18 mouse cellular contexts compared by ENCODE assay signal in the genomic region with DNA sequence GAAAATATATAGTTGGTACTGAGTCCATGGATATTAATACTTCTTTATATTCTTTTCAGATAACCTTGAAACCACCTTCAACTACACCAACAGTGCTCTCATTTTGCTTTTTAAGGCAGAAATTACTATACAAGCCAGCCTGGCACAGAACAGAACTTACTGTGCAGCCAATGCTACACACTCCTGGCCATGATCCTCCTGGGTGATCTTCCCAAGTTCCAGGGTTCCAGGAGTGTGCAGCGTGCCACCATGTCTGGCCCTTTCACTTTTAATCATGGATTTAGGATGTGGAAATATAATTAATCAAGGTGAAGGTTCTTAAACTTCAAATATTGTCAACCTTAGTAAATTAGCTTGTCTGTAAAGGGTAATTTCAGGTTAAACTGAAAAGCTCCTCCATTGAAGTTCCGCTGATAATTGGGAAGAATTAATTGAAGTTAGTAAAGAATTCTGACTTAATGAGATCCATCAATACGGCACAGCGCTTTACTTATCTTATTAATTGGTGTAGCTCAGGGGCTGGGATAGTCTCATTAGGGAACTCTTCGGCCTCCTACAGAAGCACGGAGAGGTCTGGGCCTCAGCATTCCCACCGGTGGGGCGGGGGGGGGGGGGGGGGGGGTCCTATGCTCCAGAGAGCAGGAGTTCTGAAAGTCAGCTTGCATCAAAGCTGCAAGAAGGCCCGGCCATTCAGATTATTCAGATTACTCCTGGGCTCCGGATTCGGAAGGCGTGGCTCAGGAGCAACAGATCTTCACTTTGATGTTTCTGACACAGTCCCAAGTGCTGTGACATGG.
A peak's percentile ranks its signal among the peaks of the same experiment; 100 is the strongest.
DNase-seq lines count a peak whose midpoint lies in the region; ATAC-seq lines count a peak whose summit lies in the region.
"Had no signal": no experiment of that assay in that cellular context is flagged by ENCODE, and none has a peak within 500 bp of the region (broad histone marks: within the 10 kb centered on the region; RNA-seq: fewer than 3 reads in every experiment).

No protein-coding gene starts in this region.

- no peaks in the 10 kb centered on the region for H3K36me3 ChIP-seq in embryonic facial prominence, embryonic 14.5 days (ENCODE audit: control insufficient read depth, insufficient read depth, low read length)
- no peaks in the 10 kb centered on the region for H3K36me3 ChIP-seq in midbrain, embryonic 13.5 days
- no peaks in the 10 kb centered on the region for H3K36me3 ChIP-seq in liver, embryonic 12.5 days
- H3K36me3 ChIP-seq: kidney, embryonic 15.5 days had no signal

- peaks cover 11% of the 10 kb centered on the region; the same call in 1 of the 2 replicates for H3K4me1 ChIP-seq in embryonic facial prominence, embryonic 14.5 days (ENCODE audit: control insufficient read depth, insufficient read depth, low read length)
- peaks cover 29% of the 10 kb centered on the region for H3K4me1 ChIP-seq in midbrain, embryonic 13.5 days (replicated peaks)
- no peaks in the 10 kb centered on the region for H3K4me1 ChIP-seq in liver, embryonic 12.5 days

- ATAC-seq in embryonic facial prominence, embryonic 14.5 days (ENCODE audit: low read depth), result peak; percentile 63; the same call in 1 of the 2 replicates
- peak; percentile 74 for ATAC-seq in midbrain, embryonic 13.5 days
- ATAC-seq in liver, embryonic 12.5 days, result no peak
- no peak for ATAC-seq in cerebellum, adult (ENCODE audit: insufficient number of reproducible peaks, low FRiP score, low TSS enrichment)
- ATAC-seq: CD4-positive, CD25-positive, alpha-beta regulatory T cell, adult 4 months had no signal

- no peaks in the 10 kb centered on the region for H3K9me3 ChIP-seq in embryonic facial prominence, embryonic 14.5 days (ENCODE audit: control insufficient read depth, low read length)
- H3K9me3 ChIP-seq in midbrain, embryonic 13.5 days, result no peaks in the 10 kb centered on the region
- no peaks in the 10 kb centered on the region for H3K9me3 ChIP-seq in liver, embryonic 12.5 days (replicated peaks)
- H3K9me3 ChIP-seq: kidney, embryonic 15.5 days had no signal

- DNase-seq in embryo, embryonic 10 days (ENCODE audit: low spot score), result peak; percentile 10
- DNase-seq in embryo, embryonic 9.5 days (ENCODE audit: extremely low spot score), result no peak
- peak; percentile 47 for DNase-seq in ES-CJ7 (ENCODE audit: low read depth, low spot score)
- DNase-seq in embryonic facial prominence, embryonic 14.5 days (ENCODE audit: low spot score), result peak; percentile 25
- DNase-seq in ovary, postnatal 36 days (ENCODE audit: low spot score), result no peak
- DNase-seq: adrenal gland, adult 8-10 months; cerebellum, adult 8-10 months; gastrocnemius, postnatal 14 days; liver; lung, adult 2 months; lung, postnatal 36 days; thymus, postnatal 4 days had no signal

- no peak overlapping the region for H3K4me2 ChIP-seq in embryonic facial prominence, embryonic 14.5 days (ENCODE audit: low read depth, low read length)
- H3K4me2 ChIP-seq in midbrain, embryonic 13.5 days (replicated peaks), result no peak overlapping the region
- H3K4me2 ChIP-seq in liver, embryonic 12.5 days, result no peak overlapping the region
- H3K4me2 ChIP-seq: kidney, embryonic 15.5 days had no signal

- H3K27ac ChIP-seq in embryonic facial prominence, embryonic 14.5 days (replicated peaks; ENCODE audit: low read depth, low read length), result no peak overlapping the region
- 0 out of 2 replicates have a peak overlapping the region, but pooled peaks have one; percentile 3 for H3K27ac ChIP-seq in midbrain, embryonic 13.5 days
- no peak overlapping the region for H3K27ac ChIP-seq in liver, embryonic 12.5 days
- H3K27ac ChIP-seq: kidney, embryonic 15.5 days; stomach, postnatal 0 days had no signal

- WGBS in embryonic facial prominence, embryonic 14.5 days, result 51% methylated on average over 11 of the region's 12 CpGs
- 20% methylated on average over 11 of the region's 12 CpGs for WGBS in midbrain, embryonic 13.5 days
- 50% methylated on average over 12 of the region's 12 CpGs for WGBS in liver, embryonic 12.5 days (ENCODE audit: insufficient replicate concordance)

- H3K27me3 ChIP-seq in embryonic facial prominence, embryonic 14.5 days (replicated peaks; ENCODE audit: control insufficient read depth, insufficient read depth, low read length), result no peaks in the 10 kb centered on the region
- no peaks in the 10 kb centered on the region for H3K27me3 ChIP-seq in midbrain, embryonic 13.5 days
- H3K27me3 ChIP-seq in liver, embryonic 12.5 days (replicated peaks), result no peaks in the 10 kb centered on the region
- H3K27me3 ChIP-seq: kidney, embryonic 15.5 days had no signal

- H3K4me3 ChIP-seq in embryonic facial prominence, embryonic 14.5 days (ENCODE audit: low read depth, low read length), result no peak overlapping the region
- no peak overlapping the region for H3K4me3 ChIP-seq in midbrain, embryonic 13.5 days (replicated peaks)
- H3K4me3 ChIP-seq in liver, embryonic 12.5 days, result no peak overlapping the region
- H3K4me3 ChIP-seq: kidney, embryonic 15.5 days had no signal

- no peak overlapping the region for H3K9ac ChIP-seq in embryonic facial prominence, embryonic 14.5 days (ENCODE audit: low read depth, low read length)
- H3K9ac ChIP-seq in midbrain, embryonic 13.5 days (replicated peaks), result no peak overlapping the region
- no peak overlapping the region for H3K9ac ChIP-seq in liver, embryonic 12.5 days
- H3K9ac ChIP-seq: kidney, embryonic 15.5 days had no signal

Comparison
In these comparisons a context has a peak if more than half of its experiments do, and no peak if none do; other contexts are left out.
1. DNase-seq: peak in embryo, embryonic 10 days (single experiment), ES-CJ7 (single experiment) and embryonic facial prominence, embryonic 14.5 days (single experiment); none in embryo, embryonic 9.5 days (single experiment) and ovary, postnatal 36 days (single experiment).
2. ATAC-seq: peak in embryonic facial prominence, embryonic 14.5 days (single experiment) and midbrain, embryonic 13.5 days (single experiment); none in liver, embryonic 12.5 days (single experiment) and cerebellum, adult (single experiment).